Mouse (Mus musculus): ENCODE measurements around the gene Atp7a. TPM values are rescaled to one million over a fixed set of nuclear protein-coding genes. Genes with fewer than 3 reads are reported as not detected.

The Atp7a gene
- polyA plus RNA-seq, 1 experiment from 2014 or later = 21.2 TPM

DNA sequence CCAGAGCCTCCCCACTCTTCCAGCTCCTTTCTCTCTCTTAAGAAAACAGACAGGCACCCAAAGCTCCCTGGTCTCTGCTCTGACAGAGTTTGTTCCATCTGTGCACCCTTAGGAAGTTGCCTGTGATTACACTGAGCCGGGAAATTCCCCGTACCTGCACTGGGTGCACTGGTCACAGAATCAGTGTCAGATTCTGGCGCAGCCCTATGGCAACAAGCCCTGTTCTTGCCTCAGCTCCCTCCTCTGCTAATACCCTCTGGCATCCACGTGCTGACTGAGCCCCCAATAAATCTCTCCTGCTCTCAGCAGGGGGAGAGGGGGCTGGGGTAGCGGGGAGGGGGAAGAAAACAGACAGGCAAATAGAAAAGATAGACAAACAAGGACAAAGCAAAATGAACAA, 65.9 kb downstream of the Atp7a start:
- Histone ChIP-seq H3K4me1 (ENCODE audit: control insufficient read depth, insufficient read depth, low read length) (no peaks in the 10 kb centered on the region), H3K9me3 (ENCODE audit: control insufficient read depth, low read length) (no peaks in the 10 kb centered on the region), H3K27ac (replicated peaks; ENCODE audit: low read depth, low read length) (no peak overlapping the region), H3K9ac (replicated peaks; ENCODE audit: low read length) (no peak overlapping the region), H3K4me2 (ENCODE audit: low read length) (no peak overlapping the region), H3K4me3 (replicated peaks; ENCODE audit: low read depth, low read length) (no peak overlapping the region), H3K36me3 (ENCODE audit: control insufficient read depth, insufficient read depth, low read length) (no peaks in the 10 kb centered on the region), H3K27me3 (ENCODE audit: control insufficient read depth, insufficient read depth, low read length) (no peaks in the 10 kb centered on the region)
- no peak for ATAC-seq (ENCODE audit: low FRiP score, low TSS enrichment)
- DNase-seq = peak; percentile 6
- WGBS = 37% methylated on average over 5 of the region's 5 CpGs

DNA sequence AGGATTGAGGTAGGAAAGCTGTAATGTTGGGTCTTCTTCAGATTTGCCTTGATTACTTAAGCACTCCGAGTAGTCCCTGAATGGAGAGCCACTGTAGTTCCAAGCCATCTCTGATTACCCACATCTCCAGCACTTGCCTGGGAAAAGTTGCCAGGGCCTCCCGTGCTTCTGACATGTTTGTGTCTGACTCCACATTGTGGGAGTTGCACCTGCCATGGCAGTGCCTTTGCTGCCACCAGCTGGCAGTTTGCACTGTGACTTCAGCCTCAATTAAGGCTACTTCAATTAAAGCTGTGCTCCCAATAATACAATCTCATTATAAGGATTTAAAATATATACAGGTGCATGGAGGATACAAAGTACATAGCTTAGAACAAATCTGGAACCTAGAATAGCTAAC, 78.4 kb downstream of the Atp7a start:
- no peak for ATAC-seq (ENCODE audit: low FRiP score, low TSS enrichment)
- H3K4me2 ChIP-seq (ENCODE audit: low read length) = no peak overlapping the region
- no peak overlapping the region for H3K9ac ChIP-seq (replicated peaks; ENCODE audit: low read length)
- 59% methylated on average over 2 of the region's 2 CpGs for WGBS
- H3K36me3 ChIP-seq (ENCODE audit: control insufficient read depth, insufficient read depth, low read length) = peaks cover 16% of the 10 kb centered on the region; the same call in 1 of the 2 replicates
- H3K9me3 ChIP-seq (ENCODE audit: control insufficient read depth, low read length) = no peaks in the 10 kb centered on the region
- H3K27me3 ChIP-seq (ENCODE audit: control insufficient read depth, insufficient read depth, low read length) = no peaks in the 10 kb centered on the region
- no peaks in the 10 kb centered on the region for H3K4me1 ChIP-seq (ENCODE audit: control insufficient read depth, insufficient read depth, low read length)
- peak; percentile 50 for DNase-seq
- no peak overlapping the region for H3K4me3 ChIP-seq (replicated peaks; ENCODE audit: low read depth, low read length)
- no peak overlapping the region for H3K27ac ChIP-seq (replicated peaks; ENCODE audit: low read depth, low read length)

DNA sequence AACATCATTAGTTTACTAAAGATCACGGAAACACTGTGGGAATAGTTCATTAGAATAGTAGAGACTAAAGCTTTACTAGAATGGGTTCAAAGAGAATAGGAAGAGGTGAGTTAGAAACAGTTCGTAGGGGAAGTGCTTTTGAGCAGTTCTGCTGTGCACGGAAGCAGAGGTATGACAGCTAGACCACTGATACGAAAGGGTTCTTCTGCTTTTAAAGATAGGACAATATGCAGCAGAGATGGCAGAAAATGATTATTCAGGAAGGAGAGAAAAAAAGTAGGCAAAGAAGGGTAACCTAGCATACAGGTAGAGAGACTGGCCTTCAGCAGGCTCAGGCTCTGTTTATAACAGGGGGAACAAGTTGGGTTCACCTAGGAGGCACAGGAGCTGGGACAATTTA, 86.8 kb downstream of the Atp7a start:
- no peaks in the 10 kb centered on the region for H3K4me1 ChIP-seq (ENCODE audit: control insufficient read depth, insufficient read depth, low read length)
- H3K27me3 ChIP-seq (ENCODE audit: control insufficient read depth, insufficient read depth, low read length) = no peaks in the 10 kb centered on the region
- WGBS = 92% methylated on average over 4 of the region's 4 CpGs
- no peak for DNase-seq
- no peak overlapping the region for H3K27ac ChIP-seq (replicated peaks; ENCODE audit: low read depth, low read length)
- peaks cover 11% of the 10 kb centered on the region; the same call in 1 of the 2 replicates for H3K36me3 ChIP-seq (ENCODE audit: control insufficient read depth, insufficient read depth, low read length)
- H3K4me3 ChIP-seq (replicated peaks; ENCODE audit: low read depth, low read length) = no peak overlapping the region
- H3K9me3 ChIP-seq (ENCODE audit: control insufficient read depth, low read length) = no peaks in the 10 kb centered on the region
- H3K4me2 ChIP-seq (ENCODE audit: low read length) = no peak overlapping the region
- no peak overlapping the region for H3K9ac ChIP-seq (replicated peaks; ENCODE audit: low read length)
- no peak for ATAC-seq (ENCODE audit: low FRiP score, low TSS enrichment)

DNA sequence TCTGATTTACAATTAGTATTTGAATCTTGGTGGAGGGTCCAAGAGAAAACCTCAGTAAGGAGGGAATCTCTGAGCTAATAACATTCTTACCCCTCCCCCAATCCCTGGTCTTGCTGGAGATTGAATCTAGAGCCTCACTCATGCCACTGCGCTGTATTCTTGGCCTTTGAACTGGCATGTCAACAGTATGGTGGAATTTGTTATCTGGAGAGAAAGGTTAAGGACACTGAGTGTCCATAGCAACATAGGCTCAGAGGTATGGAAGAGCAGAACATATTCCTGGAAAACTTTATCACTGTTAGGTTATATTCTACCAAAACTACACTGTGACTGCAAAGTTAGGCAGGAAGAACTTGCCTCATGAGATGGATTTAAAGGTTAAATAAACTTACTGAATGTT, 87.6 kb downstream of the Atp7a start:
- 96% methylated on average over 1 of the region's 1 CpGs for WGBS
- DNase-seq = no peak
- Histone ChIP-seq H3K9me3 (ENCODE audit: control insufficient read depth, low read length) (no peaks in the 10 kb centered on the region), H3K27ac (replicated peaks; ENCODE audit: low read depth, low read length) (no peak overlapping the region), H3K9ac (replicated peaks; ENCODE audit: low read length) (no peak overlapping the region), H3K4me1 (ENCODE audit: control insufficient read depth, insufficient read depth, low read length) (no peaks in the 10 kb centered on the region), H3K4me2 (ENCODE audit: low read length) (no peak overlapping the region), H3K36me3 (ENCODE audit: control insufficient read depth, insufficient read depth, low read length) (peaks cover 6% of the 10 kb centered on the region; the same call in 1 of the 2 replicates), H3K4me3 (replicated peaks; ENCODE audit: low read depth, low read length) (no peak overlapping the region), H3K27me3 (ENCODE audit: control insufficient read depth, insufficient read depth, low read length) (no peaks in the 10 kb centered on the region)
- no peak for ATAC-seq (ENCODE audit: low FRiP score, low TSS enrichment)

DNA sequence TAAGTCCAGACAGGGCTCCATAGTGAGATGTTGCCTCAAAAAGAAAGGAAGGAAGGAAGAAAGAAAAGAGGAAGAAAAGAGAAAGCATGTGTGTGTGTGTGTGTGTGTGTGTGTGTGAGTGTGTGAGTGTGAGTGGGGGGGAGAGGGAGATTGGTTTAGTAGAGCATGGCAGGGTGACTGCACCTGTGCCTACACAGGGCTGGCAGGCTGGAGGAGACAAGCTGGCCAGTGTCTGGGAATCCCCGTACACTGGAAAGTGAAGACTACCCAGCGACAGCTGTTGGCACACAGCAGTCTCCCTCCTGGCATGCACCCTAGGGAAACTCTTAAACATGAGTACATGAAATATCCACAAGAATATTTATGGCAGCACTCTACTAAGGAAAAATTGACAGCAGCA, 95.7 kb downstream of the Atp7a start:
- H3K27ac ChIP-seq (replicated peaks; ENCODE audit: low read depth, low read length) = no peak overlapping the region
- H3K4me1 ChIP-seq (ENCODE audit: control insufficient read depth, insufficient read depth, low read length) = no peaks in the 10 kb centered on the region
- no peak overlapping the region for H3K4me3 ChIP-seq (replicated peaks; ENCODE audit: low read depth, low read length)
- DNase-seq (no peak), ATAC-seq (ENCODE audit: low FRiP score, low TSS enrichment) (no peak)
- peaks cover 4% of the 10 kb centered on the region; the same call in 1 of the 2 replicates for H3K36me3 ChIP-seq (ENCODE audit: control insufficient read depth, insufficient read depth, low read length)
- no peaks in the 10 kb centered on the region for H3K9me3 ChIP-seq (ENCODE audit: control insufficient read depth, low read length)
- no peak overlapping the region for H3K4me2 ChIP-seq (ENCODE audit: low read length)
- H3K27me3 ChIP-seq (ENCODE audit: control insufficient read depth, insufficient read depth, low read length) = no peaks in the 10 kb centered on the region
- WGBS = 83% methylated on average over 2 of the region's 2 CpGs
- H3K9ac ChIP-seq (replicated peaks; ENCODE audit: low read length) = no peak overlapping the region

DNA sequence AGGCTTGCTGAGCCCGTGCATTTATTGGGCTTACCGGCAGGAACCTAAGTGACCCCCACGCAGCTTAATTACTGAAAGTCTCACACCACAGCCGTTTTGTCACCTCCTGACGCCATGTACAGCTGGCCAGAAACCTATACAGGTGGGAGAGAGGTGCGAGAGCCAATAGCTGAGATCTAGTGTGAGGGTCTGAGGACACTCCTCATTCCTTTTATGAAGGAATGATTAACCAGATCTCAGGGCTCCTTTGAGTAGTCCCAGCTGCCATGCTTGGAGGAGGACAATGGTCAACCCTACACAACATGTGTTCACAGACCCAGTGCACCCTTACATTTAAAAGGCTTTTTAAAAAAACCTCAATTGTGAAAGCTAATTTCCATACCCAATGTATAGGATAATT, 101.2 kb downstream of the Atp7a start:
- WGBS = 89% methylated on average over 6 of the region's 6 CpGs
- peaks cover 4% of the 10 kb centered on the region; the same call in 1 of the 2 replicates for H3K36me3 ChIP-seq (ENCODE audit: control insufficient read depth, insufficient read depth, low read length)
- H3K27ac ChIP-seq (replicated peaks; ENCODE audit: low read depth, low read length) = no peak overlapping the region
- no peak overlapping the region for H3K4me3 ChIP-seq (replicated peaks; ENCODE audit: low read depth, low read length)
- H3K27me3 ChIP-seq (ENCODE audit: control insufficient read depth, insufficient read depth, low read length) = no peaks in the 10 kb centered on the region
- H3K4me2 ChIP-seq (ENCODE audit: low read length) = no peak overlapping the region
- H3K9me3 ChIP-seq (ENCODE audit: control insufficient read depth, low read length) = no peaks in the 10 kb centered on the region
- no peak for ATAC-seq (ENCODE audit: low FRiP score, low TSS enrichment)
- no peaks in the 10 kb centered on the region for H3K4me1 ChIP-seq (ENCODE audit: control insufficient read depth, insufficient read depth, low read length)
- H3K9ac ChIP-seq (replicated peaks; ENCODE audit: low read length) = no peak overlapping the region
- no peak for DNase-seq

DNA sequence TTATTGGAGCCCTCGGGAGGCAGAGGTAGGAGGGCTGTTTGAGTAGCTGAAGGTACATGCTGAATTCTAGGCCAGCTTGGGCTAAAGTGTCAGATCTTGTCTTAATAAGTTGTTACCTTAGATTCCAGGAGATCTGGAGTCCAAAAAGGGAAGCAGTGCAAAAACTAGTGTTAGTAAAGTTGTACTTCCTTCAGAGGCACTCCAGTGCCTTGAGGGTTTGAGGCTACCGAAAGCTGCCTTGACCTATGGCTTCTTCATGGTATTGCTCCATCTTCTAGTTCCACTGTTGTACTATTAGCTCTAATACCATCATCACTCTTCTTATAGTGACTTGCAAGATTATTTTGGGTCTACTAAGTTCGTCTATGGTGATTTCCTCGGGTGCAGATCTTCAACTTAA, 102.8 kb downstream of the Atp7a start:
- no peak for ATAC-seq (ENCODE audit: low FRiP score, low TSS enrichment)
- no peak for DNase-seq
- no peak overlapping the region for H3K4me2 ChIP-seq (ENCODE audit: low read length)

DNA sequence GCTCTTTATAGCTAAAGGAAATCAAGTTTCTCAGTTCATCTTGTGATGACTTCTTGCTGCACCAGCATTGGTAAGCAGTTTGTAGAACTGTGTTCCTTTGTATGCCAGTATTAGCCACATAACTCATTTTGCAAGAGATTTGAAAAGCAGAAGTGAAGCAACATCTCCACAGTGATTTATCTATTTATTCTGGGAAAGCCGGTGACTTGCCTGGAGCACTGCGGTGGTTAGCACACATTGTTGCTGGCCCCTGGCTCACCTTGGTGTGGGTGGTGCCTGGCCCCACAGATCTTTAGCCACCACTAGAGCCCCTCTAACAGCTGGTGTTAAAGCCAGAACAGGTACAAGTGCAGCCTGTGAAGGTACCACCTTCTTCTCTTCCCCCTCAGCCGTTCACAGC, 107.8 kb downstream of the Atp7a start:
- Histone ChIP-seq H3K4me2 (ENCODE audit: low read length) (no peak overlapping the region), H3K4me3 (replicated peaks; ENCODE audit: low read depth, low read length) (no peak overlapping the region), H3K4me1 (ENCODE audit: control insufficient read depth, insufficient read depth, low read length) (no peaks in the 10 kb centered on the region), H3K27me3 (ENCODE audit: control insufficient read depth, insufficient read depth, low read length) (no peaks in the 10 kb centered on the region), H3K27ac (replicated peaks; ENCODE audit: low read depth, low read length) (no peak overlapping the region), H3K9ac (replicated peaks; ENCODE audit: low read length) (no peak overlapping the region), H3K36me3 (ENCODE audit: control insufficient read depth, insufficient read depth, low read length) (no peaks in the 10 kb centered on the region), H3K9me3 (ENCODE audit: control insufficient read depth, low read length) (no peaks in the 10 kb centered on the region)
- 99% methylated on average over 3 of the region's 3 CpGs for WGBS
- DNase-seq = no peak
- ATAC-seq (ENCODE audit: low FRiP score, low TSS enrichment) = no peak

More for the DNA sequence above, 102.8 kb downstream of the Atp7a start:
- H3K36me3 ChIP-seq (ENCODE audit: control insufficient read depth, insufficient read depth, low read length) = 0 out of 2 replicates have a peak, but pooled peaks cover 4% of the 10 kb centered on the region
- no peak overlapping the region for H3K4me3 ChIP-seq (replicated peaks; ENCODE audit: low read depth, low read length)
- H3K27me3 ChIP-seq (ENCODE audit: control insufficient read depth, insufficient read depth, low read length) = no peaks in the 10 kb centered on the region
- no peaks in the 10 kb centered on the region for H3K9me3 ChIP-seq (ENCODE audit: control insufficient read depth, low read length)
- H3K4me1 ChIP-seq (ENCODE audit: control insufficient read depth, insufficient read depth, low read length) = no peaks in the 10 kb centered on the region
- WGBS = 85% methylated on average over 4 of the region's 4 CpGs
- no peak overlapping the region for H3K9ac ChIP-seq (replicated peaks; ENCODE audit: low read length)
- H3K27ac ChIP-seq (replicated peaks; ENCODE audit: low read depth, low read length) = no peak overlapping the region

DNA sequence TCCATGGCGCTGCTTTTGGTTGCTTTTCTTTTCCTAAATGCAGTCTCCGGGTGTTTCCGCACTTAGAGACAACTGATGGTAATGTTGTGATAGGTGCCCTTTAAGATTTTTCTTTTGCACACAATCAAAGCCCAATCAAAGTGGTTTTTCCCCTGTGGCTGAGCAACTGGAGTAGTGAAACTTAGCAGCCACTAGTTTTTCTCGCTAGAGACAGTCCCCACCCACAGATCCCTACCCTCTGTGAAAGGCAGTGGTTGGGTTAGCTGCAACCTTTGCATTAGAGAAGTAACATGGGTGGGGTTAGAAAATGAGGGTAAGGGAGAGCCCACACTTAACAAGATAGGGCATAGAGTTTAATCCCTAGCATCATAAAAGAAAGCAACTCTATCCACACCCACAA, 108.4 kb downstream of the Atp7a start:
- Histone ChIP-seq H3K9me3 (ENCODE audit: control insufficient read depth, low read length) (no peaks in the 10 kb centered on the region), H3K4me3 (replicated peaks; ENCODE audit: low read depth, low read length) (no peak overlapping the region), H3K4me2 (ENCODE audit: low read length) (no peak overlapping the region), H3K27me3 (ENCODE audit: control insufficient read depth, insufficient read depth, low read length) (no peaks in the 10 kb centered on the region), H3K9ac (replicated peaks; ENCODE audit: low read length) (no peak overlapping the region), H3K4me1 (ENCODE audit: control insufficient read depth, insufficient read depth, low read length) (no peaks in the 10 kb centered on the region), H3K36me3 (ENCODE audit: control insufficient read depth, insufficient read depth, low read length) (no peaks in the 10 kb centered on the region), H3K27ac (replicated peaks; ENCODE audit: low read depth, low read length) (no peak overlapping the region)
- DNase-seq (no peak), ATAC-seq (ENCODE audit: low FRiP score, low TSS enrichment) (no peak)
- 86% methylated on average over 4 of the region's 4 CpGs for WGBS

Measured in midbrain, embryonic 14.5 days (tissue).